Mouse (Mus musculus) mesoderm, embryonic 11.5 days (tissue): ENCODE results near the gene Gm7247.
A peak's percentile ranks its signal among the peaks of the same experiment; 100 is the strongest.
"Not testable (repeated sequence)": the region's sequence is repeated elsewhere in the genome, so short reads cannot be mapped to it uniquely, and the experiment has no call there.

ENCODE experiments used
- DNase-seq: peaks from one replicate; pipeline ENCODE4 v3.0.0-alpha.2; 2012; ENCODE audit warnings: low read depth, low spot score

The Gm7247 gene

GRCm38 (mm10) chr14:51495781-51496180, 134.2 kb downstream of the Gm7247 start:
- peak; percentile 30 for DNase-seq

- DNase-seq, result no peak
These were observed 135.4 kb downstream of the Gm7247 start for GRCm38 (mm10) chr14:51496955-51497354.

GRCm38 (mm10) chr14:51497958-51498357, 136.4 kb downstream of the Gm7247 start:
- DNase-seq, result no peak

GRCm38 (mm10) chr14:51499707-51500275, 138.2 kb downstream of the Gm7247 start:
- no peak for DNase-seq

- no peak for DNase-seq
These were observed 138.9 kb downstream of the Gm7247 start for GRCm38 (mm10) chr14:51500461-51500860.

- DNase-seq, result no peak
These were observed 145.9 kb downstream of the Gm7247 start for GRCm38 (mm10) chr14:51507416-51507815.

GRCm38 (mm10) chr14:51552490-51552889, 190.9 kb downstream of the Gm7247 start, which contains the start of gene Gm5622:
Gene Gm5622 (plus strand): TSS chr14:51552790.
- no peak for DNase-seq

GRCm38 (mm10) chr14:51573963-51574362, 212.4 kb downstream of the Gm7247 start, which contains the start of gene Gm17175:
Gene Gm17175 (minus strand): TSS chr14:51574063.
- not testable (repeated sequence) for DNase-seq

GRCm38 (mm10) chr14:51592039-51592438, 230.5 kb downstream of the Gm7247 start, which contains the start of gene Gm17174:
Gene Gm17174 (minus strand): TSS chr14:51592139.
- DNase-seq, result not testable (repeated sequence)

- no peak for DNase-seq
These were observed 249.7 kb downstream of the Gm7247 start, which contains the start of gene Gm17078 for GRCm38 (mm10) chr14:51611210-51611609. Gene Gm17078 (minus strand): TSS chr14:51611310.
